18 mouse cellular contexts compared by ENCODE assay signal in genomic region chr14:46692067-46692466, GRCm38 (mm10).
"Had no signal": no experiment of that assay in that cellular context is flagged by ENCODE, and none has a peak within 500 bp of the region (broad histone marks: within the 10 kb centered on the region; RNA-seq: fewer than 3 reads in every experiment).

No protein-coding gene starts in this region.

- H3K4me2 ChIP-seq: liver, embryonic 15.5 days; lung, embryonic 15.5 days; midbrain, embryonic 13.5 days; midbrain, embryonic 15.5 days; neural tube, embryonic 12.5 days; stomach, embryonic 15.5 days had no signal

- H3K36me3 ChIP-seq: liver, embryonic 15.5 days; lung, embryonic 15.5 days; midbrain, embryonic 13.5 days; midbrain, embryonic 15.5 days; neural tube, embryonic 12.5 days; stomach, embryonic 15.5 days had no signal

- H3K4me1 ChIP-seq: liver, embryonic 15.5 days; lung, embryonic 15.5 days; megakaryocyte, embryonic 14.5 days; midbrain, embryonic 15.5 days; neural tube, embryonic 12.5 days; stomach, embryonic 15.5 days had no signal

- ATAC-seq: liver, postnatal 0 days; lung, postnatal 0 days; midbrain, embryonic 13.5 days; midbrain, embryonic 15.5 days had no signal

- H3K9ac ChIP-seq: liver, embryonic 15.5 days; liver, postnatal 0 days; lung, embryonic 15.5 days; midbrain, embryonic 13.5 days; midbrain, embryonic 15.5 days; neural tube, embryonic 12.5 days; stomach, embryonic 15.5 days had no signal

- H3K9me3 ChIP-seq: liver, embryonic 15.5 days; lung, embryonic 15.5 days; megakaryocyte, embryonic 14.5 days; midbrain, embryonic 13.5 days; midbrain, embryonic 15.5 days; neural tube, embryonic 12.5 days; stomach, embryonic 15.5 days had no signal

- H3K4me3 ChIP-seq: liver, embryonic 15.5 days; lung, embryonic 15.5 days; megakaryocyte, embryonic 14.5 days; midbrain, embryonic 13.5 days; midbrain, embryonic 15.5 days; neural tube, embryonic 12.5 days; stomach, embryonic 15.5 days had no signal

- H3K27ac ChIP-seq: liver, embryonic 15.5 days; lung, embryonic 15.5 days; macrophage; midbrain, embryonic 13.5 days; midbrain, embryonic 15.5 days; neural tube, embryonic 12.5 days; stomach, embryonic 15.5 days; stomach, postnatal 0 days had no signal

- DNase-seq: liver, postnatal 0 days; lung, adult 2 months; lung, postnatal 14 days; lung, postnatal 36 days; right cerebral cortex, postnatal 14 days; thymus, adult 2 months; thymus, postnatal 25 days; thymus, postnatal 4 days had no signal

- H3K27me3 ChIP-seq: liver, embryonic 15.5 days; lung, embryonic 15.5 days; megakaryocyte, embryonic 14.5 days; midbrain, embryonic 13.5 days; midbrain, embryonic 15.5 days; neural tube, embryonic 12.5 days; stomach, embryonic 15.5 days had no signal
